Mouse (Mus musculus) urinary bladder, postnatal 0 days (tissue): ENCODE data around the gene Olfr18. TPM values are rescaled to one million over a fixed set of nuclear protein-coding genes. Genes with fewer than 3 reads are reported as not detected.

Experiments used
- polyA plus RNA-seq: library from polyadenylated mRNA; unstranded; fragments of >200 nt; fragmentation: Nextera tagmentation; extraction: Ambion mirVana; gene quantifications from 2 replicates; pipeline ENCODE4 v1.2.1, GENCODE M21; 2015

Olfr18 gene
- not detected in 2 replicates for polyA plus RNA-seq

DNA sequence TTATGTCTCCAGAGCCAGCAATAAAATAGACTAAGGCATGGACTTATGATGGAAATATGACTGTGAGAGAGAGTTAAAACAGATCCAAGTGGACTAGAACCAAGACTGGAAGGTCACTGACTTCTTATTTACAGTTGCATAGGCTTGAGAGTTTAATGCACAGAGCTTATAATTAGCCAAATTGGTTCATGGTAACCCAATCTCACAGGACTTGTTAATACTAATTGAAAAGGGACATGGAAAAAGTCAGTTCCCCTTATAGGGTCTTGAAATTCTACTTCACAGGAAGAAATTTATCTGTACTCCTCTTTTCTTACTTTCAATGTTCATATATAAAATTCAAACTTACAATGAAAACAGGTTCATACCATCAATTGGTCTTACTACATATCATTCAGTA lies at the start of gene Olfr18:
TSS of gene Olfr18 (minus strand) at position 101 of the 400 bp plus-strand sequence.

DNA sequence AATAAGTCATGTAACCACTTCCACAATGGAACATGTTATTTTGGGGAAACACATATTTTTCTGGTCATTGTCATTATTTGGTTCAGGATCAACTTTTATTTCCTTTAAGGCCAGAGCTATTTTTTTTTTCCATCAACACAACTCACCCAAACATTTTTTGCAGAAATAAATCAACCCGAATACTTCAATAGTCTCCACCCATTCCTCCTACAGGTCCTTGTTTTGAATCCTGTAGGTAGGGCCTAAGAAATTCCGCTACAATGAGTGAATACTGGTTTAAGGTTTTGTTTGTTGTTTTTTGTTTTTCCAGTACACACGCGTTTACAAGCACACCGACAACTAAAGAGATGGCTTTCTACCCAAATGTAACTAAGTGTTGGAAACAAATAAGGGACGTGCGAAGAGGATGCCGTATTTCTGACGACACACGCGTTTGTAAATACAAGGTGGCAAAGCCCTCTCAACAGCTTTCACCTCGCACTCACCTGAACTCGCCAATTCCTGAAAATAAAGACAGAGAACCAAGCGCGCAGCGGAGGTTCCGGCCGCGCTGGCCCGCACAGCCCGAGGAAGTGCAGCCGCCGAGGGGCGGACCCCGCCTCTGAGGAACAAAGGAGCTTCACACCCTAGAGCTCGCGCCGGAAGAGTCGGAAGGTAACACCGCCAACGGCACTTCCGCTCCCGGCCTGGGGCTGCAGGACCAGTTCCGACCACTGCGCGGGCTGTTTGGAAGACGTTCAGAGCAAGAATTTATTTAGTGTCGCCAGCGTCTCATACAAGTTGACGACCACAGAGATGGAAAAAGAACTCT lies 48.8 kb upstream of the Olfr18 start, which contains the start of gene Zfp560:
TSS of gene Zfp560 (minus strand) at position 646 of the 811 bp plus-strand sequence.

DNA sequence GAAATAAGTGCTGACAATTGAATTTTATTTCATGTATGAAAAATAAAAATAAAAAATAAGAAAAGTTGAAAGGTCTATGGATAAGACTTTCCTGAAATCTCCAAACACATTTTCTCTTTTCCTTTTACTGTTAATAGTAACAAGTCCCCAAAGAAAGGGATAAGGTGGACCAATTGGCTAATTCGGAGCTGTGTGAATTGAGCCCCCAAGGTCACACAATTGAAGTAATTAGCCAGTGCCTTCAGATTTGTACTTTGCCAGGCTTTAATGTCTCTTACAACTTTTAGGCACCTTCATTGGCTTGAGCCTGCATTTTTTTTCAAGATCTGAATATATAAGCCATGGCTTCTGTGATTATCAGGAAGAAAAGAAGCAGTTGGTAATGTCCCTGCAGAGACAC lies 37.7 kb downstream of the Olfr18 start, which contains the start of gene Olfr873:
TSS of gene Olfr873 (plus strand) at position 301 of the 400 bp plus-strand sequence.

DNA sequence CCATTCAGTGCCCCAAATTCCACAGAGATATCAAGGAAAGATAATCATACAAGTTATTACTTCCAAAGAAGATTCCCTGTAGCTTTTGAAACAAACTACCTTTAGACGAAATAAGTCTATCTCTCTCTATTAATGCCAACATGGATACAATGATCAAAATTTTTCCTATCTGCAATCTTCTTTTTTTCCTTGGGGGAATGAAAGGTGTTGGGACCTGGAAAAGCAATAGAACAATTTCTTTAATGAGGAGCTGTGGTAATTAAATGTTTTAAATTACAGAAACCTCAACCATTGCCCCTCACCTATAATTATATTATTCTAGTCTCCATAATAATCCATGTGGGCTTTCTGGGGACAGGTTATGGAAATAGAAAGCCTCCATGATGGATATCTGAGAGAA lies 53.8 kb downstream of the Olfr18 start, which contains the start of gene Olfr39:
TSS of gene Olfr39 (plus strand) at position 301 of the 400 bp plus-strand sequence.

Other genes starting within 250 kb of the Olfr18 start
- gene Olfr868, start 237.5 kb downstream of the Olfr18 start, polyA plus RNA-seq: not detected in 2 replicates
- not detected in 2 replicates for gene Olfr869, start 207.1 kb downstream of the Olfr18 start, polyA plus RNA-seq
- gene Olfr870, start 162.0 kb downstream of the Olfr18 start, polyA plus RNA-seq: not detected in 2 replicates
- gene Olfr871, start 123.9 kb downstream of the Olfr18 start, polyA plus RNA-seq: not detected in 2 replicates
- not detected in 2 replicates for gene Olfr872, start 99.0 kb downstream of the Olfr18 start, polyA plus RNA-seq
- not detected in 2 replicates for gene Olfr39, start 53.7 kb downstream of the Olfr18 start, polyA plus RNA-seq
- not detected in 2 replicates for gene Olfr873, start 37.6 kb downstream of the Olfr18 start, polyA plus RNA-seq
- gene Zfp560, start 49.1 kb upstream of the Olfr18 start, polyA plus RNA-seq: 36.4 and 39.5 TPM in 2 replicates
- gene Zfp26, start 124.1 kb upstream of the Olfr18 start, polyA plus RNA-seq: 6.2 and 11.1 TPM in 2 replicates
- gene Zfp426, start 156.7 kb upstream of the Olfr18 start, polyA plus RNA-seq: 9.6 and 11.3 TPM in 2 replicates
- 37.6 and 45.4 TPM in 2 replicates for gene Zfp266, start 185.3 kb upstream of the Olfr18 start, polyA plus RNA-seq
- gene Zfp846, start 245.2 kb upstream of the Olfr18 start, polyA plus RNA-seq: 6.2 and 6.6 TPM in 2 replicates